Mouse (Mus musculus) intestine, postnatal 0 days (tissue): Measurements from ENCODE around the gene Ifih1. TPM values are rescaled to one million over a fixed set of nuclear protein-coding genes. Genes with fewer than 3 reads are reported as not detected.

Source experiments
- ATAC-seq: fragments of 200-750 bp; cut with Nextera tagmentation; 2 replicates; pipeline ENCODE4 v1.8.0; 2017; ENCODE audit warnings: mild to moderate bottlenecking, moderate TSS enrichment, moderate library complexity
- H3K27ac ChIP-seq: fragments of 300-500 bp; sonication (generic); 2 replicates; pipeline ENCODE4 v1.5.1; 2014; ENCODE audit warnings: mild to moderate bottlenecking, low read depth, low read length, moderate library complexity
- H3K27me3 ChIP-seq: fragments of 300-500 bp; sonication (generic); replicated peaks from 2 replicates; pipeline ENCODE4 v1.6.1; 2014; ENCODE audit warnings: low read length, mixed read lengths; ENCODE audit not compliant: control insufficient read depth, insufficient read depth
- H3K36me3 ChIP-seq: fragments of 300-500 bp; sonication (generic); 2 replicates; pipeline ENCODE4 v1.6.1; 2014; ENCODE audit warnings: mild to moderate bottlenecking, moderate library complexity; ENCODE audit not compliant: control insufficient read depth, insufficient read depth
- H3K4me1 ChIP-seq: fragments of 300-500 bp; sonication (generic); replicated peaks from 2 replicates; pipeline ENCODE4 v1.6.1; 2014; ENCODE audit warnings: antibody characterized with exemption, low read length, mixed read lengths; ENCODE audit not compliant: control insufficient read depth, insufficient read depth
- H3K4me2 ChIP-seq: fragments of 300-500 bp; sonication (generic); replicated peaks from 2 replicates; pipeline ENCODE4 v1.6.1; 2014; ENCODE audit warnings: low read depth, mild to moderate bottlenecking, moderate library complexity
- H3K4me3 ChIP-seq: fragments of 300-500 bp; sonication (generic); 2 replicates; pipeline ENCODE4 v1.5.1; 2014; ENCODE audit warnings: low read depth, low read length
- H3K9ac ChIP-seq: fragments of 300-500 bp; sonication (generic); 2 replicates; pipeline ENCODE4 v1.6.1; 2014; ENCODE audit warnings: mild to moderate bottlenecking, low read depth, low read length
- H3K9me3 ChIP-seq: fragments of 300-500 bp; sonication (generic); 2 replicates; pipeline ENCODE4 v1.6.1; 2016; ENCODE audit warnings: mixed run types; ENCODE audit not compliant: control insufficient read depth
- CTCF ChIP-seq: sonication (generic); IDR thresholded peaks from 2 replicates; pipeline ENCODE4 v1.5.1; 2016; ENCODE audit warnings: low read depth, mild to moderate bottlenecking, control low read depth, antibody characterized with exemption, moderate library complexity
- WGBS: fragments of 180-500 bp; shearing (Covaris S2); extraction: QIAGEN DNeasy Blood & Tissue Kit; methylation state at CpG from one replicate; pipeline ENCODE4 v1.1.7; 2014; 5-methylcytosine and 5-hydroxymethylcytosine counted together
- polyA plus RNA-seq: library from polyadenylated mRNA; unstranded; fragments of >200 nt; fragmentation: Nextera tagmentation; extraction: Ambion mirVana; gene quantifications from 2 replicates; pipeline ENCODE4 v1.2.1, GENCODE M21; 2015

Ifih1 gene
- polyA plus RNA-seq, 1 experiment from 2014 or later, result 14.1 TPM

DNA sequence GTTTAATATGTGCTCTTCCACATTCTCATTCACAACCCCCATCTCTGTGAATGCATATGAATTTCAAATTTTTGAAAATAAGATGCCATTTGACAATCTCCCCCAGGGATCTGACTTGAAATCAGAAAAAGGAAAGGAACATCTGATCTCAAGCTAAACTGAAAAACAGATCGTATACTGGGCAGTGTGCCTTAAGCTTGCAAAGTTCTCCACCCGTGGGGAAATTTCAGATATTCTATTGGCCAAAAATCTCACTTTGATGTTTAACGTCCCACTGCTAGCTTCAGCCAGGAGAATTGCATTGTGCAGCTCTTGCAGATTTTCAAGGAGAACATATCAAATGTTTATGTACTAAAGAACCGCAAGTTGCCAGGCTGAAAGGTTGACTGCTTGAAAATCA lies 96.9 kb downstream of the Ifih1 start:
- H3K4me1 ChIP-seq, result no peaks in the 10 kb centered on the region
- H3K4me2 ChIP-seq, result no peak overlapping the region
- H3K27ac ChIP-seq, result no peak overlapping the region
- no peak overlapping the region for H3K4me3 ChIP-seq
- no peaks in the 10 kb centered on the region for H3K9me3 ChIP-seq
- TF ChIP-seq CTCF, result no peak
- H3K9ac ChIP-seq, result no peak overlapping the region
- ATAC-seq, result no peak
- H3K36me3 ChIP-seq, result no peaks in the 10 kb centered on the region
- 82% methylated on average over 4 of the region's 4 CpGs for WGBS
- H3K27me3 ChIP-seq, result no peaks in the 10 kb centered on the region

DNA sequence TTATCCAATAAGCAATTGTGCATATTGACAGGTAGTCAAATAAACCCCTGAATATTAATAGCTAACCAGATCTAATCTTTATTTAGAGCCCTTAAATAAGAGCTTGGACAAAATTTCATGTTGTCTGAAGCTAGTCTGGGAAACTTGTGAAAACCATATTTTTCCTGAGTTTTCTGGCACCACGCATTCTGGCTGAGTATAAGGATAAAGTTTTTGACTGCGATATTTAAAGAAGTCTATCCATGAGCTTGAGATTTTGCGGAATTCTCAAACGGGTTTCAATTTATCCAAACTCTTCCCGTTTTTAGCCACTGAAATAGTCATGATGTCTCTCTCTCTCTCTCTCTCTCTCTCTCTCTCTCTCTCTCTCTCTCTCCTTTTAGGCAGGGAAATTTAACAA lies 98.0 kb downstream of the Ifih1 start:
- Histone ChIP-seq H3K9me3 (no peaks in the 10 kb centered on the region), H3K27me3 (no peaks in the 10 kb centered on the region), H3K4me1 (no peaks in the 10 kb centered on the region), H3K36me3 (no peaks in the 10 kb centered on the region), H3K27ac (no peak overlapping the region), H3K9ac (no peak overlapping the region), H3K4me3 (no peak overlapping the region), H3K4me2 (no peak overlapping the region)
- no peak for TF ChIP-seq CTCF
- no peak for ATAC-seq
- WGBS, result 94% methylated on average over 5 of the region's 5 CpGs

Other genes with a start within 250 kb of the Ifih1 start
- 56.0 and 70.4 TPM in 2 replicates for gene Dpp4, start 234.0 kb downstream of the Ifih1 start, polyA plus RNA-seq
- 36.4 and 48.5 TPM in 2 replicates for gene Gcg, start 162.6 kb downstream of the Ifih1 start, polyA plus RNA-seq
- gene Fap, start 72.2 kb downstream of the Ifih1 start, polyA plus RNA-seq, result 2.8 and 3.6 TPM in 2 replicates
- gene Gca, start 18.0 kb upstream of the Ifih1 start, polyA plus RNA-seq, result 3.9 and 5.0 TPM in 2 replicates